Mouse (Mus musculus) stomach, postnatal 0 days (tissue): ENCODE measurements around the gene Sort1. TPM values are rescaled to one million over a fixed set of nuclear protein-coding genes. Genes with fewer than 3 reads are reported as not detected.

Source experiments
- ATAC-seq: fragments of 200-750 bp; cut with Nextera tagmentation; 2 replicates; pipeline ENCODE4 v1.8.0; 2017; ENCODE audit not compliant: low FRiP score, low TSS enrichment
- DNase-seq: peaks from one replicate; pipeline ENCODE4 v3.0.0-alpha.2; 2016; ENCODE audit warnings: low spot score
- H3K27ac ChIP-seq: fragments of 300-500 bp; sonication (generic); replicated peaks from 2 replicates; pipeline ENCODE4 v1.5.1; 2014; ENCODE audit warnings: mild to moderate bottlenecking, control low read depth
- H3K27me3 ChIP-seq: fragments of 300-500 bp; sonication (generic); 2 replicates; pipeline ENCODE4 v1.6.1; 2014; ENCODE audit warnings: low read length; ENCODE audit not compliant: control insufficient read depth, insufficient read depth
- H3K36me3 ChIP-seq: fragments of 300-500 bp; sonication (generic); 2 replicates; pipeline ENCODE4 v1.6.1; 2014; ENCODE audit warnings: low read length, mixed read lengths; ENCODE audit not compliant: control insufficient read depth, insufficient read depth
- H3K4me1 ChIP-seq: fragments of 300-500 bp; sonication (generic); replicated peaks from 2 replicates; pipeline ENCODE4 v1.6.1; 2014; ENCODE audit warnings: antibody characterized with exemption; ENCODE audit not compliant: control insufficient read depth, insufficient read depth
- H3K4me2 ChIP-seq: fragments of 300-500 bp; sonication (generic); replicated peaks from 2 replicates; pipeline ENCODE4 v1.6.1; 2014; ENCODE audit warnings: low read depth, mild to moderate bottlenecking, control low read depth, moderate library complexity
- H3K4me3 ChIP-seq: fragments of 300-500 bp; sonication (generic); 2 replicates; pipeline ENCODE4 v1.5.1; 2014; ENCODE audit warnings: low read depth, low read length, control low read depth
- H3K9ac ChIP-seq: fragments of 300-500 bp; sonication (generic); 2 replicates; pipeline ENCODE4 v1.6.1; 2014; ENCODE audit warnings: mild to moderate bottlenecking, low read length, control low read depth, mixed read lengths
- H3K9me3 ChIP-seq: fragments of 300-500 bp; sonication (generic); 2 replicates; pipeline ENCODE4 v1.6.1; 2016; ENCODE audit warnings: low read length; ENCODE audit not compliant: control insufficient read depth
- CTCF ChIP-seq: IDR thresholded peaks from 2 replicates; pipeline ENCODE4 v1.5.1; 2016; ENCODE audit warnings: antibody characterized with exemption, low read depth, mild to moderate bottlenecking, moderate library complexity
- EP300 ChIP-seq: optimal IDR thresholded peaks from 2 replicates; pipeline ENCODE3; 2016; ENCODE audit warnings: antibody characterized with exemption
- WGBS: fragments of 180-500 bp; shearing (Covaris S2); extraction: QIAGEN DNeasy Blood & Tissue Kit; methylation state at CpG from one replicate; pipeline ENCODE4 v1.1.7; 2014; 5-methylcytosine and 5-hydroxymethylcytosine counted together
- polyA plus RNA-seq: library from polyadenylated mRNA; unstranded; fragments of >200 nt; fragmentation: Nextera tagmentation; extraction: Ambion mirVana; gene quantifications from 2 replicates; pipeline ENCODE4 v1.2.1, GENCODE M21; 2015

Sort1 gene
- polyA plus RNA-seq, 1 experiment from 2014 or later, result 7.6 TPM

GRCm38 (mm10) chr3:108291036-108291799 is 7.3 kb downstream of the Sort1 start:
- H3K4me3 ChIP-seq, result no peak overlapping the region
- no peaks in the 10 kb centered on the region for H3K27me3 ChIP-seq
- no peaks in the 10 kb centered on the region for H3K9me3 ChIP-seq
- H3K9ac ChIP-seq, result no peak overlapping the region
- H3K4me1 ChIP-seq, result peaks cover 29% of the 10 kb centered on the region
- DNase-seq (peak; percentile 64), ATAC-seq (peak; percentile 59)
- H3K36me3 ChIP-seq, result no peaks in the 10 kb centered on the region
- no peak overlapping the region for H3K4me2 ChIP-seq
- no peak for TF ChIP-seq CTCF
- no peak for TF ChIP-seq EP300
- peak overlapping the region; percentile 61 for H3K27ac ChIP-seq
- 68% methylated on average over 17 of the region's 17 CpGs for WGBS

- ATAC-seq (peak; percentile 59), DNase-seq (peak; percentile 59)
- no peaks in the 10 kb centered on the region for H3K27me3 ChIP-seq
- TF ChIP-seq EP300 (no peak), CTCF (no peak)
- H3K4me2 ChIP-seq, result no peak overlapping the region
- H3K9me3 ChIP-seq, result no peaks in the 10 kb centered on the region
- H3K4me1 ChIP-seq, result peaks cover 24% of the 10 kb centered on the region
- WGBS, result 21% methylated on average over 2 of the region's 2 CpGs
- H3K27ac ChIP-seq, result peak overlapping the region; percentile 65
- H3K36me3 ChIP-seq, result no peaks in the 10 kb centered on the region
- H3K9ac ChIP-seq, result 0 out of 2 replicates have a peak overlapping the region, but pooled peaks have one; percentile 35
- H3K4me3 ChIP-seq, result no peak overlapping the region
These were observed 10.5 kb downstream of the Sort1 start for GRCm38 (mm10) chr3:108294398-108294797.

GRCm38 (mm10) chr3:108295379-108296219 is 11.7 kb downstream of the Sort1 start:
- peak overlapping the region; percentile 23; the same call in 1 of the 2 replicates for H3K9ac ChIP-seq
- H3K4me1 ChIP-seq, result peaks cover 21% of the 10 kb centered on the region
- H3K27me3 ChIP-seq, result no peaks in the 10 kb centered on the region
- DNase-seq (no peak), ATAC-seq (no peak)
- no peaks in the 10 kb centered on the region for H3K9me3 ChIP-seq
- H3K27ac ChIP-seq, result peak overlapping the region; percentile 70
- H3K4me3 ChIP-seq, result no peak overlapping the region
- TF ChIP-seq CTCF (no peak), EP300 (no peak)
- WGBS, result 39% methylated on average over 14 of the region's 14 CpGs
- no peaks in the 10 kb centered on the region for H3K36me3 ChIP-seq
- peak overlapping the region; percentile 36 for H3K4me2 ChIP-seq

- Histone ChIP-seq H3K9me3 (no peaks in the 10 kb centered on the region), H3K36me3 (no peaks in the 10 kb centered on the region), H3K4me1 (peaks cover 21% of the 10 kb centered on the region), H3K27me3 (no peaks in the 10 kb centered on the region), H3K4me3 (no peak overlapping the region), H3K9ac (peak overlapping the region; percentile 23; the same call in 1 of the 2 replicates), H3K4me2 (peak overlapping the region; percentile 36), H3K27ac (peak overlapping the region; percentile 70)
- ATAC-seq (peak; percentile 65), DNase-seq (peak; percentile 61)
- no peak for TF ChIP-seq EP300
- TF ChIP-seq CTCF, result no peak
- WGBS, result 8% methylated on average over 14 of the region's 14 CpGs
These were observed 12.6 kb downstream of the Sort1 start for GRCm38 (mm10) chr3:108296220-108297049.

- 54% methylated on average over 7 of the region's 7 CpGs for WGBS
- H3K9ac ChIP-seq, result no peak overlapping the region
- no peaks in the 10 kb centered on the region for H3K9me3 ChIP-seq
- H3K27ac ChIP-seq, result peak overlapping the region; percentile 70
- ATAC-seq (0 out of 2 replicates have a peak, but pooled peaks have one; percentile 25), DNase-seq (no peak)
- H3K4me2 ChIP-seq, result peak overlapping the region; percentile 29; the same call in 1 of the 2 replicates
- no peak overlapping the region for H3K4me3 ChIP-seq
- H3K27me3 ChIP-seq, result no peaks in the 10 kb centered on the region
- no peak for TF ChIP-seq EP300
- TF ChIP-seq CTCF, result no peak
- H3K4me1 ChIP-seq, result peaks cover 21% of the 10 kb centered on the region
- H3K36me3 ChIP-seq, result no peaks in the 10 kb centered on the region
These were observed 13.2 kb downstream of the Sort1 start for GRCm38 (mm10) chr3:108297050-108297419.
